Mouse (Mus musculus) kidney, adult 2 months (tissue): ENCODE measurements at regions not wholly inside any gene's neighbourhood (a gene's known extent, or its start where the extent isn't known, plus 50 kb on each side); places are given as distances from the start of the nearest gene placed in this dataset.

Experiments used
- CTCF ChIP-seq: fragments of 200-500 bp; conservative IDR thresholded peaks from 2 replicates; pipeline ENCODE4 v1.5.1; 2011; ENCODE audit warnings: low read depth, mild to moderate bottlenecking, control low read depth, low read length, moderate library complexity, mixed read lengths; ENCODE audit not compliant: insufficient read depth, insufficient read length
- POLR2A ChIP-seq: fragments of 200-500 bp; IDR thresholded peaks from one replicate; pipeline ENCODE4 v1.6.1; 2011; ENCODE audit warnings: low read depth, low read length, control low read depth

DNA sequence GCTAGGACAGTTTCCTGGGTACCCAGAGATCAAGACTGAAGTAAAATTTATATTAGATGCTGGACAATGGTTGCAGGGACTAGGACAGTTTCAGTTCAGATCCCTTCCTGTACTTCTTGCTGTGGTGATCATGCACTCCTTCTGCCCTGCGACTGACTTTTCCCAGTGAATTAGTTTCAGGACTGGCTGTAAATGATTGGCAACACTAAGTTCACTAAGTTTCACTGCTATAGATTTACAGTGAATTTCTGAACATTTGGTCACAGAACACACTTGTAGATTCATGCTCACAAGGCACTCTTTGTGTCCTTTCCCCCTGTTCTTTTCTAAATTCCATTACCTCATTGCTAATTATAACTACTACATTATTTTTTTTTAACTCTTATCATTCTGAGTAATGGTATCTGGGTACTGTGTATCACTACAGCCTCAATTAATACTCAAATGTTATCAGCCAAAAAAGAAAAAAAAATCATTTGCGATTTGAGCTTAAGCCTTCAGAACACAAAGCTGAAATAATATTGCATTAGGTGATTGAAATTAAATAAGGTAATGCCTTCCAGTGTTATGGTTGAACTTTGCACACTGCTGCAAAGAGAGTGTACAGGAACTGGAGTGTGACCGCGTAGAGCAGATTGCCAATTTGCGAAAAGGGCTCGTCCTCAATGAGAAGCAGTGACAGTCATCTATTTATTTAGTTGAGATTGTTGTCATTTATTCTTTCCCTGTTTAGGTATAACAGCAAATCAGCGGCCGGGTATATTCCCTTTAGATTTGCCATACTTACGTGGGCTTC, 618.2 kb upstream of the Alcam start:
- TF ChIP-seq POLR2A (no peak), CTCF (no peak)
